Mouse (Mus musculus) liver, embryonic 14.5 days (tissue): ENCODE results near the gene Txndc17.

Experiments
- CTCF ChIP-seq: IDR thresholded peaks from 2 replicates; pipeline ENCODE4 v1.5.1; 2016; ENCODE audit warnings: antibody characterized with exemption, low read depth, control low read depth
- EP300 ChIP-seq: IDR thresholded peaks from 2 replicates; pipeline ENCODE4 v1.6.1; 2016; ENCODE audit warnings: antibody characterized with exemption, low read depth

- no peak for TF ChIP-seq CTCF
- no peak for TF ChIP-seq EP300
These were observed 24.7 kb downstream of the Txndc17 start for GRCm38 (mm10) chr11:72232068-72232467.
